Mouse (Mus musculus): Measurements from ENCODE around the gene Rps10.

- TF ChIP-seq CTCF (IDR thresholded peaks at IDR 0.05; ENCODE audit: low read depth): no peak
- no peak for TF ChIP-seq EP300 (IDR thresholded peaks at IDR 0.05; ENCODE audit: low read depth)
These were observed 9.8 kb downstream of the Rps10 start for GRCm38 (mm10) chr17:27626681-27627080.
